Mouse (Mus musculus) stomach, embryonic 14.5 days (tissue): Measurements from ENCODE around the gene Tbx15. TPM values are rescaled to one million over a fixed set of nuclear protein-coding genes. Genes with fewer than 3 reads are reported as not detected.

Experiments used
- ATAC-seq: fragments of 200-750 bp; cut with Nextera tagmentation; 2 replicates; pipeline ENCODE4 v1.8.0; 2017; ENCODE audit warnings: low read depth, moderate TSS enrichment; ENCODE audit not compliant: insufficient number of reproducible peaks, insufficient read depth, low FRiP score
- H3K27ac ChIP-seq: fragments of 300-500 bp; sonication (generic); 2 replicates; pipeline ENCODE4 v1.5.1; 2014; ENCODE audit warnings: mild to moderate bottlenecking, low read length, moderate library complexity, mixed read lengths
- H3K27me3 ChIP-seq: fragments of 300-500 bp; sonication (generic); 2 replicates; pipeline ENCODE4 v1.6.1; 2014; ENCODE audit warnings: low read length, control low read depth, mixed read lengths; ENCODE audit not compliant: control insufficient read depth, insufficient read depth
- H3K36me3 ChIP-seq: fragments of 300-500 bp; sonication (generic); 2 replicates; pipeline ENCODE4 v1.6.1; 2014; ENCODE audit warnings: mild to moderate bottlenecking, control low read depth, low read length, moderate library complexity, mixed read lengths; ENCODE audit not compliant: control insufficient read depth, insufficient read depth
- H3K4me1 ChIP-seq: fragments of 300-500 bp; sonication (generic); 2 replicates; pipeline ENCODE4 v1.6.1; 2014; ENCODE audit warnings: low read length, control low read depth, mixed read lengths; ENCODE audit not compliant: control insufficient read depth, insufficient read depth
- H3K4me2 ChIP-seq: fragments of 300-500 bp; sonication (generic); replicated peaks from 2 replicates; pipeline ENCODE4 v1.6.1; 2014; ENCODE audit warnings: low read depth, low read length, control low read depth
- H3K4me3 ChIP-seq: fragments of 300-500 bp; sonication (generic); 2 replicates; pipeline ENCODE4 v1.5.1; 2014; ENCODE audit warnings: low read depth, low read length, control low read depth
- H3K9ac ChIP-seq: fragments of 300-500 bp; sonication (generic); replicated peaks from 2 replicates; pipeline ENCODE4 v1.6.1; 2014; ENCODE audit warnings: low read depth, mild to moderate bottlenecking, control low read depth, low read length, moderate library complexity, mixed read lengths
- H3K9me3 ChIP-seq: fragments of 300-500 bp; sonication (generic); 2 replicates; pipeline ENCODE4 v1.6.1; 2016; ENCODE audit warnings: low read depth, low read length, control low read depth; ENCODE audit not compliant: control insufficient read depth
- WGBS: fragments of 180-500 bp; shearing (Covaris S2); extraction: QIAGEN DNeasy Blood & Tissue Kit; methylation state at CpG from one replicate; pipeline ENCODE4 v1.1.7; 2014; 5-methylcytosine and 5-hydroxymethylcytosine counted together
- microRNA-seq: library from miRNA; unstranded; fragments of <30 nt; microRNA quantifications from one replicate; pipeline ENCODE4, GENCODE M21; 2016
- polyA plus RNA-seq: library from polyadenylated mRNA; unstranded; fragments of >200 nt; fragmentation: Nextera tagmentation; extraction: Ambion mirVana; gene quantifications from 2 replicates; pipeline ENCODE4 v1.2.1, GENCODE M21; 2014

Tbx15 gene
- polyA plus RNA-seq, 1 experiment from 2014 or later: 0.13 TPM

DNA sequence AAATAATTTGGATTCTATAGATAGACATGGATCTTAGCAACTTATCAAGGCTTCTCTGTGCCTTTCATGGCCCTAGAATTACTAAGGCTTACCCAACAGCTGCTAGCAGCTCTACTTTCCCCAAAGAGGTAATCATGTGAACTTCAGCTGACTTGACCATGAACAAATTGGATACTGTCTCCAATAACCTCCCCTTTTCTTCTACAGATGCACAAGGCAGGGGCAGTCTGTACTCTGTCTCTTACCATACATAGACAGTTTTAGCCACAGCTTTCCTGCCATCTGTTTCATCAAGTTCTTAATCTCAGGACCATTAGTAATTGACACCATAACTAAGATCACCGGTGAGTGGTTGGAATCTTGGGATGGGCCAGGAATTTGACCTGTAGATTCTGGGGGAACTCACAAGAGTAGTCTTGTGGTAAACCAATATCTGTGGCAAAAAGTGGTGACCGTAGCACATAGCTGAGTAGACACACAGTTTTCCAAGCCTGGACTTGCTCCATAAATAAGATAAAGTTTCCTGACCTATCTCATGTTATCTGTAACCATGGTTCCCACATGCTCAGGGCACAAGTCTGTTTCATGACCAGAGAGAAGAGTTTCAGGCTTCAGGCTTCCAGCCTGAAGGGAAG is 139.6 kb downstream of the Tbx15 start:
- Histone ChIP-seq H3K4me1 (no peaks in the 10 kb centered on the region), H3K4me2 (no peak overlapping the region), H3K9me3 (no peaks in the 10 kb centered on the region), H3K36me3 (no peaks in the 10 kb centered on the region), H3K4me3 (no peak overlapping the region), H3K9ac (no peak overlapping the region), H3K27ac (no peak overlapping the region), H3K27me3 (no peaks in the 10 kb centered on the region)
- 78% methylated on average over 2 of the region's 2 CpGs for WGBS
- ATAC-seq: no peak

DNA sequence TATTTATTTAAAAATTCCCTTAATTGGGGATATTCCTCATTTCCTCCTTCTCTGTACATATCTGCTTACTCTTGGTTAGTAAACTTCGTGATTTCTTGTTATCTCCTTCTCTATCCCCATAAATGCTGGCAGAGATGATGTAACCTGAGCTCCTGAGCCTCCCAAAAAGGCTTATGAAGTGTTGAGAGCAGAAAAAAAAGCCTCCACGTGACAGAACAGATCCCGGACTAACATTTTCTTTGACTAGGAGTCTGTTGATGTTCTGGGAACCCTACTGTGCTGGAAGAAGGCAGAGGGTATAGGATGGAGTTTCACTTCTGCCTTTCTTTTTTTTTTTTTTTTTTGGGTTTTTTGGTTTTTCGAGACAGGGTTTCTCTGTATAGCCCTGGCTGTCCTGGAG is 146.9 kb downstream of the Tbx15 start:
- no peak overlapping the region for H3K4me3 ChIP-seq
- H3K36me3 ChIP-seq: no peaks in the 10 kb centered on the region
- H3K9me3 ChIP-seq: no peaks in the 10 kb centered on the region
- no peaks in the 10 kb centered on the region for H3K27me3 ChIP-seq
- H3K4me2 ChIP-seq: no peak overlapping the region
- H3K9ac ChIP-seq: no peak overlapping the region
- H3K27ac ChIP-seq: no peak overlapping the region
- ATAC-seq: no peak
- H3K4me1 ChIP-seq: no peaks in the 10 kb centered on the region
- WGBS: 54% methylated on average over 3 of the region's 4 CpGs

Small RNA genes within 50 kb of the gene (microRNA-seq; reads per million reads assigned to microRNA genes)
- gene Mir6481: not detected

Other genes with a start within 250 kb of the Tbx15 start
- gene Wars2, start 99.3 kb upstream of the Tbx15 start, polyA plus RNA-seq: 10.6 and 12.4 TPM in 2 replicates